Mouse (Mus musculus) cerebellum, adult 2 months (tissue): ENCODE data around the gene Hdac10.

Experiments used
- CTCF ChIP-seq: fragments of 200-500 bp; IDR thresholded peaks from 2 replicates; pipeline ENCODE4 v1.5.1; 2011; ENCODE audit warnings: low read depth, mild to moderate bottlenecking, control low read depth, low read length, moderate library complexity, borderline replicate concordance; ENCODE audit not compliant: insufficient read depth
- POLR2A ChIP-seq: fragments of 200-500 bp; IDR thresholded peaks from 2 replicates; pipeline ENCODE4 v1.6.1; 2011; ENCODE audit warnings: low read length, control low read depth, borderline replicate concordance; ENCODE audit not compliant: insufficient read depth

DNA sequence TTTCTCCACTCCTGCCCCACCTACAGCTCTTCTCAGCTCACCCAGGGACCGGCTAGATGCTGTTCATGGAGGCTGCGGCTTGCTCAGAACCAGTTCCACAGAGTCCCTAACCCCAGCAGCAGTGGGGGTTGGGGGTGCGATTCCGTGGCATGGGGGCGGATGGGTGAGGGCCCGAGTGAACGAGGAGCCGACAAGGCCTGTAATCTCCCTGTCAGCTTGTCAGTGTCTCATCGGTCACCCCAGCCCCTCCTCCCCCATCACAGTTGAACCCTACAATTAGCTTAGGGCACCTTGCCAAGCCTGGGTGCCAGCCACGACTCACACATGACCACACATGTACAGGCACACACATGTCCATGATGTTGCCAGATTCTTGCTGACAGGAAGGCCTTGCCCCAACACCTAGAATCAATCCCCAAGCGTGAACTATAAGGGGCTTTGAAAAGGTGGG is 46.4 kb upstream of the Hdac10 start:
- TF ChIP-seq CTCF (no peak), POLR2A (no peak)
